Mouse (Mus musculus) urinary bladder, adult 18-20 months (tissue): ENCODE data around the gene Srp68.

ENCODE experiments used
- DNase-seq, 2 experiments: peaks; one replicate each; pipeline ENCODE4 v3.0.0; 2022; ENCODE audit warnings: low spot score in 2 of 2, mixed read lengths in 2 of 2

Srp68 gene

GRCm38 (mm10) chr11:116209257-116209656 is 64.8 kb downstream of the Srp68 start:
- no peak for DNase-seq

- DNase-seq = no peak
Observed at GRCm38 (mm10) chr11:116208660-116209059, 65.4 kb downstream of the Srp68 start.

GRCm38 (mm10) chr11:116206678-116207077 is 67.3 kb downstream of the Srp68 start:
- DNase-seq = no peak

GRCm38 (mm10) chr11:116203150-116203549 is 70.9 kb downstream of the Srp68 start:
- DNase-seq = no peak

DNA sequence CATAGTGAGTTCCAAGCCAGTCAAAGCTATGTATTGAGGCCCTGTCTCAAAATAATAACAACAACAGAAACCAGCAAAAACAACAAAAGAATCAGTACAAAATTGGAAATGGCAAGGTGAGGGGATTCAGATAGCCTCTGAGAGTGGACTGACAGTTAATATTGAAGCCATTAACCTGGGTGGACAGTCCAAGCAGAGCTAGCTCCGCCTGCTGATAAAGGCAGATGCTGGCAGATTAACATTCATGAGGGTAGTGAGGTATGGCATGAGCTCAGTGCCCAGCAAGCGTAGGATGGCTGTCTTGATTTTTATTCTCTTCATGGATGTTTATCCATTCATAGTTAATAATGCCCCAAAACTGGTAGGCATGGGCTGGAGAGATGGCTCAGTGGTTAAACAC is 72.9 kb downstream of the Srp68 start:
- no peak for DNase-seq

GRCm38 (mm10) chr11:116198639-116199531 is 75.1 kb downstream of the Srp68 start, which contains the start of the genes Ten1 and Acox1:
Gene Ten1 (plus strand): TSS chr11:116198855.
Gene Acox1 (minus strand): TSS chr11:116199045.
- DNase-seq = peak; percentile 95 to 96

DNA sequence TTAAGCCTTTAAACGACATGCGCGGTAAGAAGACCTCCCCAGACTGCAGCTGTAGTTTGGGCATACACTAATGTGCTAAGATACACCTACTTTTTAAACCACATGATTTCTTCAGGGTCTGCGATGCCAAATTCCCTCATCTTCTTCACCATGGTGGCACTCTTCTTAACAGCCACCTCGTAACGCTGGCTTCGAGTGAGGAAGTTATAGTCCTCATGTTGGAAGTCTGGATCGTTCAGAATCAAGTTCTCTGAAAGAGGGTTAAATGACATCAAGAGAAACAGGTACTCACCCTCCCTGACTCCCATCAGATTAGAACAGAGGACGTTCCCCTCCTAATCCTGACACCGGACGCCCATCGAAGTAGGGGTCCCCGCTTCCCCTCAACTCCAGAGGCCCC is 75.9 kb downstream of the Srp68 start:
- DNase-seq = no peak

DNA sequence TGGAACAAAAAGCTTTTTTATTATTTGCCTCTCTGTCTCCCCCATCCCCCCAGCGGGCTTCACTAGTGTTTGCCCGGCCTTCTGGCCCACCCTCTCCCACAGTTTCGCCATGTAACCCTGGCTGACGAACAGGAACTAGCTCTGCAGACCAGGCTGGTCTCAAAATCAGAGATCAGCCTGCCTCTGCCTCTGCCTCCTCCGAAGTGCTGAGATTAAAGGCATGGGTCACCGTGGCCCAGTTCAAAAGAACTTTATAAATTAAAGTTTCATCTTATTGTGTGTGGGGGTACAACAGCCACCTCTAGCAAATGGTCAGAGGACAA is 76.5 kb downstream of the Srp68 start:
- no peak for DNase-seq

DNA sequence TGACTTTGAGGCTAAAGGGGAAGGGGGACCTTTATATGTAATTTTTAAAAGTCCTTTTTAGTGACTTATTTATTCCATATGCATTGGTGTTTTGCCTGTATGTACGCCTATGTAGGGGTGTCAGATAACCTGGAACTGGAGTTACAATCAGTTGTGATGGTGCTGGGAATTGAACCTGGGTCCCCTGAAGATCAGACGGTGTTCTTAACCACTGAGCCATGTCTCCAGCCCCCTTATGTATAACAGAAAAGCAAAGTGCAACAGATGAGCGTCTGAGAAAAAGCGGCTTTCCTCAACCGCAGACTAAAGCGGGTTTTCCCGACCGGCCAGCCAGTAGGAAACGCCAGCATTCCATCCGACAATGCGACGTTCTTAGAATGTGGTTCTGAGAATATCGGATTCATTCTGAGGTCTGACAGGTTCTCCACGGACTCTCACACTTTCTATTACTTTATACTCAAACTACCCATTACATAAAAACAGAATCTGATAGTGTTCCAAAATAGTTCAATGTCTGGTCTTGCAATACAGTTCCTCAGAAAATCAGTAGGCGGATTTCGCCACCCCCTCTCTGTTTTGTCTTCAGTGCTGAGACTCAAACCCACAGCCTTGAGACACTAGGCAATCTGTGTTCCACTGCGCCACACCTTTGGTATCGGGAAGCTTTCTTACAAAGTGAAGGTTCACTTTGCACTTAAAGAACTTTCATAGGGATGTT is 77.0 kb downstream of the Srp68 start:
- DNase-seq = no peak

- no peak for DNase-seq
Observed at GRCm38 (mm10) chr11:116196336-116196735, 77.7 kb downstream of the Srp68 start.

- no peak for DNase-seq
Observed at GRCm38 (mm10) chr11:116195252-116195651, 78.8 kb downstream of the Srp68 start.
